Mouse (Mus musculus): Measurements from ENCODE around the gene Pigt. TPM values are rescaled to one million over a fixed set of nuclear protein-coding genes. Genes with fewer than 3 reads are reported as not detected.
A peak's percentile ranks its signal among the peaks of the same experiment; 100 is the strongest.

Gene Pigt
- total RNA-seq, 2 experiments from 2014 or later, result 44.3 to 51.3 TPM

- peak; percentile 29 for DNase-seq
Measured at GRCm38 (mm10) chr2:164520782-164521181, 23.5 kb downstream of the Pigt start.

- no peak for DNase-seq
Measured at GRCm38 (mm10) chr2:164521841-164522240, 24.5 kb downstream of the Pigt start.

GRCm38 (mm10) chr2:164522280-164522679 is 25.0 kb downstream of the Pigt start:
- DNase-seq, result no peak

- DNase-seq, result no peak
Measured at GRCm38 (mm10) chr2:164523301-164523773, 26.0 kb downstream of the Pigt start.

GRCm38 (mm10) chr2:164528557-164528956 is 31.2 kb downstream of the Pigt start:
- DNase-seq, result no peak

GRCm38 (mm10) chr2:164531169-164531568 is 33.8 kb downstream of the Pigt start:
- peak; percentile 70 for DNase-seq

GRCm38 (mm10) chr2:164534315-164534714 is 37.0 kb downstream of the Pigt start:
- no peak for DNase-seq

GRCm38 (mm10) chr2:164537003-164537402 is 39.7 kb downstream of the Pigt start:
- DNase-seq, result no peak

GRCm38 (mm10) chr2:164540652-164541427 is 43.5 kb downstream of the Pigt start:
- peak; percentile 25 for DNase-seq

- no peak for DNase-seq
Measured at GRCm38 (mm10) chr2:164542132-164542531, 44.8 kb downstream of the Pigt start.

- DNase-seq, result no peak
Measured at GRCm38 (mm10) chr2:164542598-164542997, 45.3 kb downstream of the Pigt start.

GRCm38 (mm10) chr2:164543745-164544144 is 46.4 kb downstream of the Pigt start:
- no peak for DNase-seq

- no peak for DNase-seq
Measured at GRCm38 (mm10) chr2:164544454-164545097, 47.3 kb downstream of the Pigt start.

GRCm38 (mm10) chr2:164549338-164549737 is 52.0 kb downstream of the Pigt start:
- no peak for DNase-seq

GRCm38 (mm10) chr2:164549963-164550894 is 52.9 kb downstream of the Pigt start:
- DNase-seq, result no peak

- DNase-seq, result no peak
Measured at GRCm38 (mm10) chr2:164550895-164551269, 53.6 kb downstream of the Pigt start.

- DNase-seq, result no peak
Measured at GRCm38 (mm10) chr2:164551502-164551901, 54.2 kb downstream of the Pigt start.

Other genes with a start within 250 kb of the Pigt start
- gene Svs3b, start 240.9 kb upstream of the Pigt start, total RNA-seq (2021), result not detected
- not detected for gene Svs4, start 219.1 kb upstream of the Pigt start, total RNA-seq (2021)
- gene Svs3a, start 208.3 kb upstream of the Pigt start, total RNA-seq (2021), result not detected
- gene Svs6, start 180.8 kb upstream of the Pigt start, total RNA-seq (2021), result not detected
- not detected for gene Svs5, start 164.8 kb upstream of the Pigt start, total RNA-seq (2021)
- gene Slpi, start 108.4 kb upstream of the Pigt start, total RNA-seq (2021), result 1 to 10 TPM in 1 of 2 experiments, not detected in 1; 1.4 TPM
- gene Rbpjl, start 94.4 kb upstream of the Pigt start, total RNA-seq (2021), result under 1 TPM; 0.05 to 0.07 TPM
- gene Matn4, start 92.4 kb upstream of the Pigt start, total RNA-seq (2021), result 1 to 10 TPM; 5.8 to 7.8 TPM
- 10 to 100 TPM; 52.5 TPM for gene Sdc4, start 53.6 kb upstream of the Pigt start, total RNA-seq (2021)
- 10 to 100 TPM; 16.8 to 18.4 TPM for gene Sys1, start 40.6 kb upstream of the Pigt start, total RNA-seq (2021)
- gene Gm20458, start 36.6 kb upstream of the Pigt start, total RNA-seq (2021), result 1 to 10 TPM in 1 of 2 experiments, not detected in 1; 3.3 TPM
- not detected for gene Trp53tg5, start 23.8 kb upstream of the Pigt start, total RNA-seq (2021)
- 10 to 100 TPM; 13.0 to 17.7 TPM for gene Dbndd2, start 11.4 kb upstream of the Pigt start, total RNA-seq (2021)
- not detected for gene Wfdc2, start 64.9 kb downstream of the Pigt start, total RNA-seq (2021)
- gene Spint3, start 75.9 kb downstream of the Pigt start, total RNA-seq (2021), result not detected
- not detected for gene Wfdc6a, start 87.9 kb downstream of the Pigt start, total RNA-seq (2021)
- not detected for gene Eppin, start 96.1 kb downstream of the Pigt start, total RNA-seq (2021)
- gene Wfdc6b, start 116.0 kb downstream of the Pigt start, total RNA-seq (2021), result not detected
- gene Wfdc8, start 116.1 kb downstream of the Pigt start, total RNA-seq (2021), result not detected
- not detected for gene Wfdc16, start 141.3 kb downstream of the Pigt start, total RNA-seq (2021)
- not detected for gene Wfdc10, start 158.5 kb downstream of the Pigt start, total RNA-seq (2021)
- not detected for gene Wfdc9, start 159.1 kb downstream of the Pigt start, total RNA-seq (2021)
- gene Wfdc11, start 176.6 kb downstream of the Pigt start, total RNA-seq (2021), result not detected
- gene Wfdc13, start 187.6 kb downstream of the Pigt start, total RNA-seq (2021), result not detected
- not detected for gene Spint4, start 201.0 kb downstream of the Pigt start, total RNA-seq (2021)
- not detected for gene Spint5, start 217.8 kb downstream of the Pigt start, total RNA-seq (2021)
- gene Wfdc3, start 248.4 kb downstream of the Pigt start, total RNA-seq (2021), result not detected
- gene Dnttip1, start 248.5 kb downstream of the Pigt start, total RNA-seq (2021), result 10 to 100 TPM; 27.4 to 31.9 TPM

All from gastrocnemius, postnatal 10 days (tissue).